ENCODE assay signal across 8 mouse cellular contexts in the genomic region with DNA sequence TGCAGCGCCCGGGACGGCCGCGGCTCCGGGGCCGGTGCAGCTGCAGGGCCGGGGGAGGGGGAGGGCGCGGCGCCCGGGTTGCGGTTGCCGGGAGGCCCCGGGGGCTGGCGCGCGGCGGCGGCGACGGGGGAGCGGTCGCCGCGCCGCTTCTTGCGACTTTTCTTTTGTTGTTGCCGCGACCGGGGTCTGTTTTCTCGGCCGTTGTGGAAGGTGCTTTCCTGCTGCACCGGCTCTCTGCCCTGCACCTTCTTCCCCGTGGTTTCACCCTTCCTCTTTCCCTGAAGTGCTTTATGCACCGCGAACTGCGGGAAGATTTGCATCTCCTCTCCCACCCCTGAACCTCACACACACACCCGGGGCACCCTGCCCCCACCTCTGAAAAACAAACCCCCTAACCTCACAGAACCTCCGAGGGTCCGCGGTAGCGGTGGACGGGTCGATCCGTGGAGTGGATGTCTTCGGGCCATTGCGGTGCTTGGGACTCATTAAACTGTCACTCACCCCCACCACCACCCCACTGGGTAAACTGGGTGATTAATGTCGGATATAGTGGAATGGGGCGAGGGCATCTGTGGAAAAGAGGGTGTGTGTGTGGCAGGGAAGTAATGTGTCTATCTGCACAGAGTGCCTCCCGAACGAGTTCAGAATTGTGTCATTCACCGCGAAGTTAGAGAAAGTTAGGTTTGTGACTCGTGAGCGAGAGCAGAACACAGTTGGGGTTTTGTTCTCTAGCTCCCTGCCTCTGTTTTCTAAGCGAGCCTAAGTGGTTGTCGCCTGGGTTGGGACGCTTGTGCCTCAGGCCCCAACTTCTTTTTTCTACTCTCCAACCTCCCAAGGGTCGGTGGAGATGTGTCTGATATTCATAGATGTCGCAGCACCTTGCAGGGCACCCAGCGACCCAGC. TPM values are rescaled to one million over a fixed set of nuclear protein-coding genes. Genes with fewer than 3 reads are reported as not detected.
DNase-seq lines count a peak whose midpoint lies in the region; ATAC-seq and TF ChIP-seq lines count a peak whose summit lies in the region.

No protein-coding gene starts in this region.

- H3K36me3 ChIP-seq in forebrain, embryonic 15.5 days = peaks cover 5% of the 10 kb centered on the region
- peaks cover 10% of the 10 kb centered on the region for H3K36me3 ChIP-seq in intestine, embryonic 14.5 days (ENCODE audit: control insufficient read depth, insufficient read depth, low read length)
- H3K36me3 ChIP-seq in liver, postnatal 0 days (replicated peaks; ENCODE audit: insufficient read depth, low read length) = peaks cover 8% of the 10 kb centered on the region
- peaks cover 8% of the 10 kb centered on the region; the same call in 1 of the 2 replicates for H3K36me3 ChIP-seq in neural tube, embryonic 13.5 days

- no peaks in the 10 kb centered on the region for H3K27me3 ChIP-seq in forebrain, embryonic 15.5 days
- H3K27me3 ChIP-seq in intestine, embryonic 14.5 days (replicated peaks; ENCODE audit: control insufficient read depth, insufficient read depth, low read length) = no peaks in the 10 kb centered on the region
- H3K27me3 ChIP-seq in liver, postnatal 0 days (ENCODE audit: insufficient read depth, low read length) = no peaks in the 10 kb centered on the region
- no peaks in the 10 kb centered on the region for H3K27me3 ChIP-seq in neural tube, embryonic 13.5 days

- TF ChIP-seq EP300 in liver, postnatal 0 days (IDR thresholded peaks at IDR 0.05; ENCODE audit: low read depth) = no peak

- peak overlapping the region; percentile 77 for H3K9ac ChIP-seq in forebrain, embryonic 15.5 days (replicated peaks)
- peak overlapping the region; percentile 81 for H3K9ac ChIP-seq in intestine, embryonic 14.5 days (ENCODE audit: low read length)
- peak overlapping the region; percentile 91 for H3K9ac ChIP-seq in liver, postnatal 0 days (replicated peaks)
- H3K9ac ChIP-seq in neural tube, embryonic 13.5 days = peak overlapping the region; percentile 95

- peak overlapping the region; percentile 99 for H3K27ac ChIP-seq in forebrain, embryonic 15.5 days (replicated peaks)
- H3K27ac ChIP-seq in intestine, embryonic 14.5 days (ENCODE audit: low read depth) = peak overlapping the region; percentile 88
- H3K27ac ChIP-seq in liver, postnatal 0 days (ENCODE audit: low read depth) = peak overlapping the region; percentile 99
- peak overlapping the region; percentile 99 for H3K27ac ChIP-seq in neural tube, embryonic 13.5 days (replicated peaks)

- peak; percentile 34 for DNase-seq in gastrocnemius, postnatal 10 days
- DNase-seq in gastrocnemius, adult 8-10 months (ENCODE audit: low spot score in 2 of 2) = no peak
- DNase-seq in brain, embryonic 14.5 days (ENCODE audit: low read depth) = peak; percentile 54
- DNase-seq in intestine, embryonic 14.5 days (ENCODE audit: low spot score) = peak; percentile 74
- peak; percentile 60 for DNase-seq in liver, postnatal 0 days
- peak; percentile 55 for DNase-seq in urinary bladder, adult 2 months (ENCODE audit: low spot score)

- TF ChIP-seq POLR2A in brain, embryonic 14.5 days (IDR thresholded peaks at IDR 0.05; ENCODE audit: borderline replicate concordance, extremely low read depth, insufficient read depth, insufficient read length, poor library complexity, severe bottlenecking) = no peak

- H3K4me1 ChIP-seq in forebrain, embryonic 15.5 days = peaks cover 43% of the 10 kb centered on the region
- peaks cover 13% of the 10 kb centered on the region for H3K4me1 ChIP-seq in intestine, embryonic 14.5 days (replicated peaks; ENCODE audit: control insufficient read depth, insufficient read depth, low read length)
- peaks cover 20% of the 10 kb centered on the region for H3K4me1 ChIP-seq in liver, postnatal 0 days (ENCODE audit: insufficient read depth)
- peaks cover 59% of the 10 kb centered on the region for H3K4me1 ChIP-seq in neural tube, embryonic 13.5 days (replicated peaks)

- no peaks in the 10 kb centered on the region for H3K9me3 ChIP-seq in forebrain, embryonic 15.5 days
- no peaks in the 10 kb centered on the region for H3K9me3 ChIP-seq in intestine, embryonic 14.5 days (ENCODE audit: control insufficient read depth, low read length)
- H3K9me3 ChIP-seq in liver, postnatal 0 days (ENCODE audit: low read length) = no peaks in the 10 kb centered on the region
- no peaks in the 10 kb centered on the region for H3K9me3 ChIP-seq in neural tube, embryonic 13.5 days

- under 1% methylated on average over 55 of the region's 62 CpGs for WGBS in forebrain, embryonic 15.5 days
- WGBS in intestine, embryonic 14.5 days = under 1% methylated on average over 60 of the region's 62 CpGs
- WGBS in liver, postnatal 0 days (ENCODE audit: insufficient replicate concordance) = under 1% methylated on average over 29 of the region's 62 CpGs
- WGBS in neural tube, embryonic 13.5 days = under 1% methylated on average over 54 of the region's 62 CpGs

- peak overlapping the region; percentile 71 for H3K4me3 ChIP-seq in forebrain, embryonic 15.5 days
- H3K4me3 ChIP-seq in intestine, embryonic 14.5 days (ENCODE audit: low read depth, low read length) = peak overlapping the region; percentile 71
- H3K4me3 ChIP-seq in liver, postnatal 0 days (ENCODE audit: low read depth, low read length) = peak overlapping the region; percentile 75
- H3K4me3 ChIP-seq in neural tube, embryonic 13.5 days = peak overlapping the region; percentile 86

- H3K4me2 ChIP-seq in forebrain, embryonic 15.5 days (replicated peaks) = peak overlapping the region; percentile 58
- H3K4me2 ChIP-seq in intestine, embryonic 14.5 days (ENCODE audit: low read length) = peak overlapping the region; percentile 94
- peak overlapping the region; percentile 92 for H3K4me2 ChIP-seq in liver, postnatal 0 days (ENCODE audit: low read depth, low read length)
- peak overlapping the region; percentile 84 for H3K4me2 ChIP-seq in neural tube, embryonic 13.5 days

- no peak for TF ChIP-seq CTCF in brain, embryonic 14.5 days (IDR thresholded peaks at IDR 0.05; ENCODE audit: borderline replicate concordance, extremely low read depth, insufficient read depth, insufficient read length)
- TF ChIP-seq CTCF in liver, postnatal 0 days (IDR thresholded peaks at IDR 0.05; ENCODE audit: low read depth) = no peak

- no peak for ATAC-seq in forebrain, embryonic 15.5 days (replicated peaks)
- peak; percentile 0; the same call in 1 of the 2 replicates for ATAC-seq in intestine, embryonic 14.5 days (replicated peaks; ENCODE audit: low FRiP score, low TSS enrichment, low read depth)
- ATAC-seq in liver, postnatal 0 days = no peak
- ATAC-seq in neural tube, embryonic 13.5 days (ENCODE audit: low read depth) = 0 out of 2 replicates have a peak, but pooled peaks have one; percentile 1

RNA-seq across cellular contexts. Expression of a gene that starts 0.9 kb away (rescaled TPM):
- total RNA-seq in gastrocnemius, postnatal 10 days (2021) = 10 to 100 TPM; 84.3 to 88.7 TPM
- total RNA-seq in gastrocnemius, adult 8-10 months (2022) = 100 to 1,000 TPM; 113 to 163 (median 126) TPM
- 55.5 and 56.4 TPM in 2 replicates for polyA plus RNA-seq in brain, embryonic 14.5 days (2012; rRNA removed)
- polyA plus RNA-seq in forebrain, embryonic 15.5 days (2015; fragmentation: Nextera tagmentation; extraction: Ambion mirVana) = 136 and 150 TPM in 2 replicates
- 2.9 and 4.7 TPM in 2 replicates for polyA plus RNA-seq in intestine, embryonic 14.5 days (2014; fragmentation: Nextera tagmentation; extraction: Ambion mirVana)
- 1.5 TPM in 2 replicates for polyA plus RNA-seq in liver, postnatal 0 days (2015; fragmentation: Nextera tagmentation; extraction: Ambion mirVana)
- polyA plus RNA-seq in neural tube, embryonic 13.5 days (2015; fragmentation: Nextera tagmentation; extraction: Ambion mirVana) = 5.9 and 8.3 TPM in 2 replicates
- 11.9 and 27.0 TPM in 2 replicates for polyA plus RNA-seq in urinary bladder, adult 2 months (2012; rRNA removed)

Comparison
In these comparisons a context has a peak if more than half of its experiments do, and no peak if none do; other contexts are left out.
1. DNase-seq: peak in gastrocnemius, postnatal 10 days (single experiment), brain, embryonic 14.5 days (single experiment), intestine, embryonic 14.5 days (single experiment), liver, postnatal 0 days (single experiment) and urinary bladder, adult 2 months (single experiment); none in gastrocnemius, adult 8-10 months (0 of 2).
2. ATAC-seq: peak in intestine, embryonic 14.5 days (single experiment) and neural tube, embryonic 13.5 days (single experiment); none in forebrain, embryonic 15.5 days (single experiment) and liver, postnatal 0 days (single experiment).
3. Peak in every context shown above with its lines, with median percentiles within 50 percentile points of each other: H3K27ac ChIP-seq, H3K4me2 ChIP-seq, H3K4me3 ChIP-seq and H3K9ac ChIP-seq.